Mouse (Mus musculus): ENCODE measurements around the gene Det1.

- no peak for TF ChIP-seq POLR2A (IDR thresholded peaks at IDR 0.05; ENCODE audit: insufficient read length, low read depth)
- no peak for TF ChIP-seq TCF3 (IDR thresholded peaks at IDR 0.05; ENCODE audit: insufficient read length, low read depth)
- TF ChIP-seq USF1 (IDR thresholded peaks at IDR 0.05; ENCODE audit: low read depth): no peak
- TF ChIP-seq MYOG (IDR thresholded peaks at IDR 0.05; ENCODE audit: control insufficient read depth in 1 of 3, insufficient read depth in 1 of 3, insufficient read length in 2 of 3, low read depth in 2 of 3): no peak
- no peak for TF ChIP-seq E2F4 (IDR thresholded peaks at IDR 0.05; ENCODE audit: insufficient read depth)
- no peak for TF ChIP-seq SRF (IDR thresholded peaks at IDR 0.05; ENCODE audit: control insufficient read depth, insufficient read length, low read depth)
- no peak for TF ChIP-seq TCF12 (IDR thresholded peaks at IDR 0.05; ENCODE audit: insufficient read depth, poor library complexity, severe bottlenecking)
Observed at GRCm38 (mm10) chr7:78785906-78786305, 61.2 kb downstream of the Det1 start.
